Mouse (Mus musculus): ENCODE measurements around the gene Grik4.
A peak's percentile ranks its signal among the peaks of the same experiment; 100 is the strongest.

Grik4 gene

DNA sequence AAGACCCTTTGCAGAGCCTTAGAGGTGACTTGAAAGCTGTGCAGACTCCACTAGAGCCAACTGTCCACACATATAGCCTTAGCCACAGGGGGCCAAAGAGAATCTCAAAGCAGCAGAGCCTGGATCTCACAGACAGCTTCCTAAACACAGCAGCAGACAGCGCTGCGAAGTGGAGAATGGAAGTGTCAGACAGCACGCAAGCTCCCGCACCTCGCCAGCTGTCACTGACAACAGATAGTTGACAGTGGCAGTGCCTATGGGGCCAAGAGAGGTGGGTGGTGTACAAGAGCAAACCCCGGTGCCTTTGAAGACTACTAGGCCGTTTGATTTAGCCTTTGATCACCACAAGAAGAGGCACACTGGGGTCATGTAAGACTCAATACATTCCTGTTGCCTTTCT is 395.3 kb downstream of the Grik4 start:
- no peak for DNase-seq

DNA sequence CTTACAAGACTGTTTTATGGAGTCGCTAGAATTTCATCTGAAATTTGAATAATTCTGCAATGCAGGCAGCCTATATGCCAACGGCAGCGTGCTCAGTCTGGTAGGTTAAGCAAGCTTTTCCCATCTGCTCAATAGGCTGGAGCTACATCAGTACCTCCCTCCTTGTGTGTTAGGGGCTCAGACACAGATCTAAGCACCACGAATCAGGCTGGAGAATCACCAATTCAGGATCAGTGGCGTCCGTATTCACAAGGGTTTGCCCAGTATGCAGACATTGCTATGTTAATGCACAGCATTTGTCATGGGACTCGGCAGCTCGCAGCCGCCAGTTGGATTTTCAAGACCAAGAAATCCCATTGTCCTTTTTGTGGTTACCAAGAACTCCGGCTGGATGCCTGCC is 399.8 kb downstream of the Grik4 start:
- DNase-seq: no peak

DNA sequence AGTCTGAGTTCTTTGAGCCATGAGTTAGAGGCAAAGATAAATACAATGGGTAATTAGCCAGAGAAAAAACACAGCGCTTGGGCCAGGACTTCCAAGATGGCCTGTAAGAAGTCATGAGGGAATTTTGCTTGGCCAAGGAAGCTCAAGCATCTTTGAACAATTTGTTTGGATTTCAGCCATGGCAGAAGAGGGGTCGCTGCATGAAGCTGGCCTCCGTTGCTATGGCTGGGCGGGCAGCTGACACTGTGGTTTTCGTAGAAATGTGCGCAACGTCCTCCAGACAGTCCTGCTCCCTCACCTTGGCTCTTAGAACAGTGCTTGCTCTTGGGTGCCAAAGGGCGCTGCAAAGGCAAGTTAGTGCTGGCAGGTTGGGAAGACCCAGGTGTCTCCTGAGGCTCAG is 410.8 kb downstream of the Grik4 start:
- DNase-seq: no peak

DNA sequence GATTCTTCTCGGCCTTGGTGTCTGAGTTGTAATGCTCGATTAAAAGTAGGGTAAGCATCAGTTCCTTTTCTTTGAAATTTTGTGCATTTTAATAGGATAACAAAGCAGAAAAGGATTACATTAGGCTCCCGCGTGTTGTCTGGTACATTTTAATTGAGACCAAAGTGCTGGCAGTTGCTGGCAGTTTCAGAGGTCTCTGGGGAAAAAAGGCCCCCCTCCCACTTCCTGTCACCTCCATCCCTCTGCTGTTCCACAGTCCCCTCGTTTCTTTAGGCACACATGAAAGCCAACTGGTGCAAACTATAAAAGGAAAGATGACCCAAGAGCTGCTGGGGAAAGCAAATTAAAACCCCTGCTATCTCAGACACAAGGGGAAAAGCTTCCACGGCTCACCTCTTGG is 411.3 kb downstream of the Grik4 start:
- no peak for DNase-seq

DNA sequence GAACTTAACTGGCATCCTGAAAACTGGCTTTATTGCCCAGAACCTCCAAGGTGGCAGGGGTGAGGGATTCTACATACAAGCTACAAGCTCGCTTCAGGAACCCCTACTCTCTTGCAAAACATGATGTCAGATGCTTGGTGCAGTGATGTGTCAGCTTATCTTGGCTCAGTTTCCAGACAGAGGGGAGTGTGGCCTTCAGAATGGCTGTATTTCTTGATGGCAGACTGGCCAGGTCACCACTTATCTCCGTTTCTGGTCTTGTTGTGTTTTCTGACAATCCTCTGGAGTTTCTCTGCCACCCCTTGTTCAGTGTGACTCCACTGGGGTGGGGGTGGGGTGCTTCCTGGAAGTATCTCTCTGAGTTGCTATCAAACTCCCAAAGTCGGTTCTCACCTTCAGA is 412.3 kb downstream of the Grik4 start:
- DNase-seq: no peak

DNA sequence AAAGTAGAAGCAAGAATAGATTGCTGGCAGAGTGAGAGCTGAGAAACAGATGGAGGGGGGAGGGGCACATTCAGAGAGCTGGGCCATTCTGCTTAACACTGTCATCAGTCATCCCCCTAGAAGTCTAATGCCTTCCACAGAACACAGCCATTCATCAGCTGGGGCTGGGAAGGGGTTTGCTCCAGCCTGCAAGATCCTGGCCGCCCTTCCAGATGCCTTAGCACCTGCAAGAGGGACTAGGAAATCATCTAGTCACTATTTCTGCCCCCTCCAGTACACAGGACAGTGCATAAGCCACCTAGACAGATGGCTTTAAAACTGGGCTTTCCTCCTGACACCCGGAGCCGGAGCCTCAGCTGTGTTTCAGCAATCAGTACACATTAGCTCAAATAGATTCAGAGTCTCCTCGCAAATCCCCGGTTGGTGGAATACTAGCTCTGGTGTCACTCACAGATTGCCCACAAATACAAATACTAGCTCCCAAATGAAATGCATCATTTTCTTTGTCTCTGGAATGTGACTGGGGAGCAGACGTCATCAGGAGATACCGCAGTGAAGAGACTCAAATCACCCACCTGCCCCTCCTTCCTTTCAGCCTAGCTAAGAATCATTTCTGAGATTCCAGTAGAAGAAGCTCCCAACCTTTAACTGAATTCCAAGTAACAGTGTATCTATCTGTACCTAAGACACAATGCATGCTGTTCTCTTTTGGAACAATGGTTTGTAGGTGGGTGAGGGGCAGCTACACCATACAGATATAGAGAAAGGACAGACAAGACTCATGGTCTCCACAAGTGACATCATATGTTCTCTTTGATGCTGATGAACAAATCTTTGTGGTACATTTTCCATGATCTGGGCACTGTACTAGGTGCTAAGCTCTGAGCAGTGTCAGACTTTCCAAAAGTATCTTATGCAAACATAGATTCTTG is 413.8 kb downstream of the Grik4 start:
- no peak for DNase-seq

DNA sequence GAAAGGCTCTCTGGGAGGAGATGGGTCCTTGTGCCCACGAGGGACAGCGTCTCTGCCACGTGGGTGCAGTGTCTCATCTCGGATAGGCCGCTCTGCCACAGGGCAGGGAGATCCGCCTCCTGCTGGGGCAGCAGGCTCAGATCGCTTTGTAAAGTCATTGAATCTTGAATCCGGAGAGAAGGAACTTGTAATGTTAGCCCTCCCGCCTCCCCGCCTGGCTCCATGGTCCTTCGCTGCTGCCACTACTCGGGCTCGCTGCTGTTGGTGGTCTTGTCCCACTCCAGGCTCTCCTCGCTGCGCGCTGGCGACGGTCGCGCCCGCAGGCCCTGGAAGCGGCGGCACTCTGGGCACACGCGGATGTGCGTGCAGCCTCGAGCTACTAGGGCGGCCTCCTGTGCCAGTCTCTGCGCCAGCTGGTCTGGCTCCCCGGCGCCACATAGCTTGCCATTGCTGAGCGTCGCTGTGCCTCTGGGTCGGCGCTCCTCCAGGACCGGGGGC is 423.7 kb downstream of the Grik4 start:
- DNase-seq: peak in 1 of 2 experiments; percentile 17

DNA sequence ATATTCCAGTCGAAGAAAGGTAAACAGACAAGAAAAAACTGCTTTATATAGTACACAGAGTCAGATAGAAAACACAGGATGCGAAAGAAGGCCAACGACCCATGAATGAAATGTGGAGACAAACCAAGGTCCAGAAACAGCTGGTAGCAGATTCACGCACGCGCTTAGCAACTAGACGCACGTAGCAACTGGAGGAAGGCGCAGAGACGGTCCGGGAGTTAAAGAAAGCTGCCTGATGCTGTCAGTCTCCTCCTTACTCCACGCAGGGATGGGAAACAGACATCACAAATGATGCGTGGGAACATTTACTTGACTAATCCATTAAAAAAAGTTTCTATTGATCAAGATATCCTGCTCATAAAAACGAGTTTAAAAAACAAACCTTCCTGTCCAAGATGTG is 426.1 kb downstream of the Grik4 start:
- no peak for DNase-seq

DNA sequence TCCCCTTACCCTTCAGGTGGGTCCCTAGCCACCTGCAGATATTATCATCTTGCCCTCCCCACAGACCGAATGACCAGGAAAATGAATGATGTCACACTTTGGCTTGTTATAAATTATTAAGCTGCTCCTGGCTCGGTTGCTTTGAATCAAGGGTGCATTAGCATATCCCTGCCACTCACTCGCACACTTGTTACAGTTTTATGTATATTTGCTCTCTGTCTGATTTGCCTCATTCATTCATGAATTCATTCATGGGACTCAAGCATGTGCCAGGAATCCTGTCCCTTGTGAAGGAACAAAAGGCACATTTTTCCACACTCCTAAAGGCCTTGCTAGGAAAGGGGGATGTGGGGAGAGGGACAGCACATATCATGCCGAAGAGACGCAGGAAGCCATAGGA is 431.1 kb downstream of the Grik4 start:
- DNase-seq: peak in 1 of 2 experiments; percentile 18

DNA sequence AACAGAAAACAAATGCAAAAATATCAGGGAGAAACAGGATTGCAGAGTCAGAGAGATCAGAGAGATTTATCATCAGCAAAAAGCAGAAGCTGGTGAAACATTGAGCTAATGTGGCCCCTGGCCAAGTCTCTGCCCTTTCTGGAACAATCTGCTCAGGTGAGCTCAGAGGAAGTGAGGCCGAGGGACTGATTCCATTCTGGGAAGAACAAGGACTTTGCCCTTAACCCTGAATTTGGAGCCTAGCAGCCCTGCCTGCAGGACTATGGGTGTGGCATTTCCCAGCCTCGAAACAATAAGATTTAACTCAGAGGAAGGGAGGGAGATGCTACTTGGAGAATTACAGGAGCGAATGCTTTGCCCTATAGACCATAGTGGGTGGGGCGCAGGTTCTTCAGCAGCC is 432.0 kb downstream of the Grik4 start:
- DNase-seq: peak; percentile 81 to 91

DNA sequence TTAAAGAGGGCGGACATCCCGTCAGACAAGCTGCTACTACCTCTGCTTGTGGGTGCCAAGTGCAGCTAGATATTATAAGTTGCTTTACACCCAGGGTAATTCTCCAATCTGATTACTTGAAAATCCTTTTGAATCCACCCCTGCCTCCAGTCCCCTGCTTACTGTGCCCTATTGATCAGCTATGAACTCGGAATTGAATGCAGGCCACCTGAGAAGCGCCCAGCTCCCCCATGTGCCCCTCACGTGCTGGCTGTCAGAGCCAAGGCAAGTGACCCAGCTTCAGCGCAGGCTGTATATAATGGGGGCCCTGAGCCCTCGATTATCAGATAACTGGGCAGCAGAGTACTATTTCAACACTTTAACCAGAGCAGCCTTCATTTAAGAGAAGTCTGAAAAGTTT is 436.1 kb downstream of the Grik4 start:
- no peak for DNase-seq

DNA sequence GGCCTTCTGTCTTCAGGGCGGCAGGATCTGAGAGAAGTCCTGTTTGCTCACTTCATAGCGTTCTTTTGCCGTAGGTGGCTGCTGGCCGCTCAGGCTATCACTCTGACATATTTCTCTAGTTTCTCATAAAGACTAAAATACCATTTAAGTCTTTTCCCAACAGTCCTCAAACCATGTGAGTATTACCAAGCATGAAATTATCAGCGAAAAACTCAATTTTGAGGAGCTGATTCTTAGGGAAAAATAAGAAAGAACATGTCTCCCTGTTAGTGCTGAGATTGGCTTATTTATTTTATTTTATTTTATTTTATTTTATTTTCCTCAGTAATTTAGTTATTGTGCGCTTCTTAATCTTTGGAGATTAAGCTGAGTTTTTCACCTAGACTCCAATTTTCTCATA is 436.6 kb downstream of the Grik4 start, which contains the start of gene Tbcel:
TSS of gene Tbcel (minus strand) at position 101 of the 400 bp plus-strand sequence.
- DNase-seq: no peak

DNA sequence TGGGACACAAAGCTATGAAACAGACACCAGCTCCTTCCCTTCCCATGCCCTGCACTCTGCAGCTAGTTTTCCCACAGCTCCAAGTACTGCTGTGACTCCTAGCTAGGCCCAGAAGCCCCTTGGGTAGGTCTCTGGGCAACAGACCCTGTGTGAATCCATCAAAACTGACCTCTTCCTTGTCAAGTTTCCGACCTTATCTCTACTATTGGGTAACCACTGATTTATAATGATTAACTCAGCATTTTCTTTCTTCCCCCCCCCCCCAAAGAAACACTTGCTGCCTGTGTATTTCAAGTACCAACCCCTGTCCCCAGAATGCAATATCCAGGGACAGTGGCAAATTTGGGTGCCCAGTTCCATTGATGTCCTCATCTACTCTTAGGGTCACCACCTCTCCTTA is 437.3 kb downstream of the Grik4 start:
- no peak for DNase-seq

DNA sequence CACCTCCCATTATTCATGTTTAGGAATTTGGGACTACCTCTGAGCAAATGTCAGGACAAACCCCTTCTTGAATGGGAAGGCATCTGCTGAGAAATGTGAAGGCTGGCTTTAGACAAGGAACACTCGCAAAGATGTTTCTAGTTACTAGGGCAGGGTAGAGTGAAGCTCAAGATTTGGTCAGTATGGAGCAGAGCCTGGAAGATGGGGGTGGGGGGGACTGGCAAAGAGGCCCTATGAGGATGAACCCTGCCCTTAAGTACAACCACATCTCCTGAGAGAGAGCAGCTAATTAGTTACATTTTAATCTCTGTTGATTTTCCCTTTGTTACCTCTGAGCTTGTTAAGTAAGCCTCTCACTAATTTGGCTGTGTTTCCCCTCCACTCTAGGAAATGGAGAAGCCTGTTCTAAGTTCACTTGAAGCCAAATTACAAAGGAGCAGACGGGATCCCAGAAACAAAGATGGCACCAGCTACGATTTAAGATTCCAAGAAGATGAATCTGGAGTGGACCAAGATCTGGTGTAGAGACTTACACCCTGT is 439.3 kb downstream of the Grik4 start:
- DNase-seq: peak; percentile 34 to 55

DNA sequence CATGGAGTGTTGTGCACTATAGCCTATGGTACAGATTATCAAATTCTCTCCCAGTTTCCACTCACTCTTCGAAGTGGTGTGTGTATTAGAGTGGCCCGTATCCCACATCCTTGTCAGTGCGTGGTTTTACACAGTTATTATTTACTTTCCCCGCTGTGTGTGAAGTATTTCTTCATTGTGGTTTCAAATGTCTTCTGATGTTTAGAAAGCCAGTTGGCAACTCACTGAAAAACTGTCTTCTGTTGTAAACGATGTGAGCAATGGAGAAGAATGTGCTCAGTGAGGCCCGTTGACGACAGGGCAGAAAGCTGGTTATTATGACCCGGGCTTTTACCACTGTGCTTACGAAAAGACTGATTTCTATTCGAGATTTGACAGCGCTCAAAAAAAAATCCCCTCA is 439.7 kb downstream of the Grik4 start:
- DNase-seq: no peak

DNA sequence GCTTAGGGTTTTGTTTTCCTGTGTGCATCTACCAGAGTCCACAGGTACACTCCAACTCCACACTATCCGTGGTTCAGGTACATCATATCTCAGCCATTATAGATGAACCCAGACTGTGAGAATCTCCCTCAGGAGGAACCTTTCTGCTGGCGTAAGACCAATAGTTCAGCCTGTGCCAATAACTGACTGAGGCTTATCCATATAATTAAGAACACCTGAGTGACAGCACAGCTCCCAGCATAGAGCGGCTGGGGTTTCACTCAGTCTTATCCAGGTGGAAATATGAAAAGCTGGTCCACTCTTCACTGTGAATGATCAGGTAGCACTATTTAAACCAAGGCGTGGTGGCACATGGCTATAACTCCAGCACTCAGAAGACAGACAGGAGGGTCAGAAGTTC is 440.6 kb downstream of the Grik4 start:
- DNase-seq: no peak

DNA sequence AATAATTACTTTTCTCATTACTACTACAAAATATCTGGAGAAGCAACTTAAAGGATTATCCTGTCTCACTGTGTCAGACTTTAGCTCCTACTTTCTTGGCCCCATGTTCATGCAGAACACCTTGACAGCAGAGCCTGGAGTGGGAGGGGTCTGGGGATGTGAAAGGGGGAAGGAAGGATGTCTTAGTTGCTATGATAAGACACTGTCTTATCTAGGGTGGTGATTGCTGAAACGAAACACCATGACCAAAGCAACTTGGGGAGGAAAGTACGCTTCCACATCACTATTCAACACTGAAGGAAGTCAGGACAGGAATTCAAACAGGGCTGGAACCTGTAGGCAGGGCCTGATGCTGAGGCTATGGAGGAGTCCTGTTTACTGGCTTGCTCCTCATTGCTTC is 448.0 kb downstream of the Grik4 start:
- DNase-seq: no peak

DNA sequence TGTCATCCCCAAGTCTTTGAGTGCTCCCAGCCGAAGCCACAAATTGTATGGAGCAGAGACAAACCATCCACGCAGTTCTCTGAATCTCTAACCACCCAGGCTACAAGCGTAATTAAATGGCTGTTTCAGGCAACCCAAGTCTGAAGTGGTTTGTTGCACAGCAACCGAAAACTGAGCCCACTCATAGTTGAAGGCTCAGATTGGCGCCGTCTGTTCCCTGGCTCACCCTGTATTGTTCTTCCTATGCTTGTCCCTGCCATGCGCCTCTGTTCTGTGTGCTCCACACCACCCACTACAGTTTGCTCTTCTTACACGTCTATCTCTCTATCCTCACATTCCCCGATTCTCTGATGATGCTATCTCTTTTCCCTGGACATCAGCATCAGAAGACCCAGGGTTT is 452.5 kb downstream of the Grik4 start:
- DNase-seq: no peak

DNA sequence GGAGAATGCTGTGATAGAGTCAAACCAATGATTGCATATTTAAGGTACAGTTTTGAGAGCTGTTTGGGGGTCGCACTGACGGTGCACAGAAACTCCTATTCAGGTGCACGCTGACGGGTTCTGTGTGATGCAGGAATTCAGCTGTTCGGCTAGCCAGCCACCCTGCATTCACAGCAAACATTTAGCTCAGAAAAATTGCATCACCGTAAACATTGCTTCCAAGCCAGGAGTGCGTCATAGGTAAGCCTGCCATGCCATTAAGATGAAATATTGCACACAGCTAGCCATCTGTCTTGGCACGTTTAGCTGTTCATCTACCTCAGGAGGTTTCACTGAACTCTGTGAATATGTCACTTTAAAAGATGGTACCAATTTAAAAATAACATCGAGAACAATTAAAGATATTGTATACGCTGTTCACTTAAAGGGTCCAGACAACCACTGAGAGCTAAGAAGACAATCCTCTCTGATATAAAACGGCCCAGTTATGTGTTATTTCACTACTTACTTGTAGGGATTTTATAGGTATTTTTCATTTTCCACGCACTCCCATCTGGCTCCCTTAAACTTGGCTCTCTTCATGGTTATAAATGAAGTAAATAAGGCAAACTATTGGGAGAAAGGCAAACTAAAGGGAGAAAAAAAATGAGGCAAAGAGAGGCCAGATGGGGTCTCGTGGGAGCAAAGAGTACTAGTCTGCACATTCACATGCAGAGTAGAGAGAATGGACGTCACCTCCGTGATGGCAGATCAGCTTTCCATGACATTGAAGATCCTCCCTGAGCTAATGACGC is 453.5 kb downstream of the Grik4 start:
- no peak for DNase-seq

DNA sequence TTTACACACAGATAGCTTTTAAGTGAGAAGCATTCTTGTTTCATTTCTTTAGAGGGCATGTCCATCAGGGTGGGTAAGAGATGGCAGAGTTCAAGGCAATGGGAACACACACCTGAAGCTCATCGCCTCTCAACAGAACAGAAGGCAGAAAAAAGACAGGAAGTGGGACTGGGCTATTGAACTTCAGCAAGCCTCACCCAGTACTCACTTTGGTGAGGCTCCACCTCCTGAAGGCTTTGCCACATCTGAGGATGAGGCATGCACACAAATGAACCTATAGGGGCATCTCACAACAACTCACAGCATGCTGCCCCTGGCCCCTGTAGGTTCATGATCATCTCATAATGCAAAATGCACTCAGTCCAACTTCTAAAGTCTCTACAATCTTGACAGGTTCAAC is 456.2 kb downstream of the Grik4 start:
- DNase-seq: no peak

DNA sequence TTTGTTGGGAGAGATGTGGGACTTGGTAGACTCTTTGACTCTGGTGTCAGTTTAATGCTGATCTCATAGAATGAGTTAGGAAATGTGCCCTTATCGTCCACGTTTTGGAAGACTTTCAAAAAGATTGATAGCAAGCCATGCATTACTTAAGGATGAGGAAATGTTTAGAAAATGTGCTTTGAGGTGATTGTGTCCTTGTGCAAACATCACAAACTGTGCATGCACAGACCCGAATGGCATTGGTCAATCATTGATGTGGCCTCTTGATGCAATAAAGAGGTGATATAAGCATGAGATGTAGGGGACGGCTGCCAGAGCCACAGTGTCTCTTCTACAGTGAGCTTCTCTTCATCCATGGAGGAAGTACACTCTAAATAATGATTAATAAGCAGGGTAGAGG is 457.4 kb downstream of the Grik4 start:
- no peak for DNase-seq

DNA sequence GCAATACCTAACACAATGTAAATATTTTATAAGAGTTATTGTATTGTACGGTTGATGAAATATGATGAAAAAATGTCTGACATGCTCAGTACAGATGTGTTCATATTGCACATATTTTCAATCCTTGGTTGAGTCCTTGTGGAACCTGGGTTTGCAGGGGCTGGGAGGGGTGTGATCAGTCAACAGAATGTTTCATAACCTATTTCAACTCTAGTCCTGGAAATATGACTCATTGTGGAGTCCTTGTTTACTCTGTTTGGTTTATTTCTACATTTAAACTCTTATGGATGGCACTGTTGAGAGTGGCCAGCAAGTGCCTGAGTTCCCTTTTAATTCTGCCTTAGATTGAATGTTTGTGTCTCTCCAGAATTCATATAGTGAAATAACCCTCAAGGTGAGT is 459.6 kb downstream of the Grik4 start:
- no peak for DNase-seq

DNA sequence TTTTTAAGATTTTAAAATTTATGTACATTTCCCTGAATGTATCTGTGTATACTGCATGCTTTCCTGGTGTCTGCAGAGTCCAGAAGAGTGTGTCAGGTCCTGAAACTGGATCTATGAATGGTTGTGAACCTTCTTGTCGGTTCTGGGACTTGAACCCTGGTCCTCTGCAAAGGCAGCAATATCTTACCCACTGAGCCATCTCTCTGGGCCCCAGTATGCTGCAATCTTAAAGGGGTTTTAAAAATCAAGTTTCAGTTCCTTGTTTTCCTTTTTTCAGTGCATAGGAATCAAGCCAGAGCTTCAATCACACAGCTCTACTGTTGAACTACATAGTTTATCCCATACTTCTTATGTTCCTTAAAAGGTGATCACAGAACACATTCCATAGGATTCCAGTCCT is 461.3 kb downstream of the Grik4 start:
- no peak for DNase-seq

DNA sequence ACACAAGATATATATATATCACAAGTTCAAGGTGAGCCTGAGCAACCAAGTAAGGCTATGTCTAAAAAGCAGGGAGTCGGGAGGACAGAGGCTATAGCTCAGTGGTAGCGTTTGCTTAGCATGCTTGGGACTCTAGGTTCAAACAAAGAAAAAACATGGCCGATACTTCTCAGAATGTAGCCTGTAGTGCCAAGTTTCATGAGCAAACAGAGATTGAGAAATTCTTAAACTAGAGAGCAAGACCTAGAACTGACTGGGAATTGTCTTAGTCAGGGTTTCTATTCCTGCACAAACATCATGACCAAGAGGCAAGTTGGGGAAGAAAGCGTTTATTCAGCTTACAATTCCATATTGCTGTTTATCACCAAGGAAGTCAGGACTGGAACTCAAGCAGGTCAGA is 468.1 kb downstream of the Grik4 start:
- DNase-seq: no peak

Measured in kidney, adult 8-10 months (tissue).